Mouse (Mus musculus) CH12.LX (cell line): ENCODE data around the gene Usp36.
"Not testable (repeated sequence)": the region's sequence is repeated elsewhere in the genome, so short reads cannot be mapped to it uniquely, and the experiment has no call there.

Experiments
- BHLHE40 ChIP-seq: IDR thresholded peaks from 2 replicates; pipeline ENCODE4 v1.6.1; 2011; ENCODE audit warnings: mild to moderate bottlenecking, low read depth, low read length, improper control_type of control experiment
- CHD1 ChIP-seq: IDR thresholded peaks from 2 replicates; pipeline ENCODE4 v1.6.1; 2012; ENCODE audit warnings: low read depth, low read length, improper control_type of control experiment, inconsistent platforms
- CHD2 ChIP-seq: IDR thresholded peaks from 2 replicates; pipeline ENCODE4 v1.6.1; 2011; ENCODE audit warnings: low read length, improper control_type of control experiment
- CTCF ChIP-seq, 2 experiments: IDR thresholded peaks in 1 of 2; conservative IDR thresholded peaks in 1 of 2; 2 replicates each; pipeline ENCODE4 v1.5.1; 2011 to 2012; ENCODE audit warnings: low read depth in 2 of 2, low read length in 2 of 2, improper control_type of control experiment in 1 of 2, inconsistent platforms in 1 of 2, mild to moderate bottlenecking in 1 of 2, moderate library complexity in 1 of 2
- ELF1 ChIP-seq: IDR thresholded peaks from 2 replicates; pipeline ENCODE4 v1.6.1; 2014; ENCODE audit warnings: low read depth, mild to moderate bottlenecking, inconsistent platforms, low read length, improper control_type of control experiment
- GABPA ChIP-seq: IDR thresholded peaks from 2 replicates; pipeline ENCODE4 v1.6.1; 2012; ENCODE audit warnings: low read depth, low read length, improper control_type of control experiment, inconsistent platforms; ENCODE audit not compliant: insufficient replicate concordance
- KAT2A ChIP-seq: IDR thresholded peaks from 2 replicates; pipeline ENCODE4 v1.6.1; 2012; ENCODE audit warnings: low read length, improper control_type of control experiment, inconsistent platforms; ENCODE audit not compliant: insufficient replicate concordance
- MAFK ChIP-seq: IDR thresholded peaks from 2 replicates; pipeline ENCODE4 v1.6.1; 2011; ENCODE audit warnings: low read length, improper control_type of control experiment; ENCODE audit not compliant: insufficient replicate concordance
- MEF2A ChIP-seq: IDR thresholded peaks from 2 replicates; pipeline ENCODE4 v1.6.1; 2014; ENCODE audit warnings: low read depth, mild to moderate bottlenecking, inconsistent platforms, low read length, improper control_type of control experiment, borderline replicate concordance
- POLR2A ChIP-seq: IDR thresholded peaks from 2 replicates; pipeline ENCODE4 v1.6.1; 2011; ENCODE audit warnings: low read depth, mild to moderate bottlenecking, improper control_type of control experiment, low read length
- TBP ChIP-seq: conservative IDR thresholded peaks from 2 replicates; pipeline ENCODE4 v1.6.1; 2011; ENCODE audit warnings: low read depth, low read length, improper control_type of control experiment
- USF2 ChIP-seq: conservative IDR thresholded peaks from 2 replicates; pipeline ENCODE4 v1.6.1; 2011; ENCODE audit warnings: low read depth, low read length, improper control_type of control experiment
- ZMIZ1 ChIP-seq: IDR thresholded peaks from 2 replicates; pipeline ENCODE4 v1.6.1; 2012; ENCODE audit warnings: low read depth, mild to moderate bottlenecking, inconsistent platforms, low read length, improper control_type of control experiment

DNA sequence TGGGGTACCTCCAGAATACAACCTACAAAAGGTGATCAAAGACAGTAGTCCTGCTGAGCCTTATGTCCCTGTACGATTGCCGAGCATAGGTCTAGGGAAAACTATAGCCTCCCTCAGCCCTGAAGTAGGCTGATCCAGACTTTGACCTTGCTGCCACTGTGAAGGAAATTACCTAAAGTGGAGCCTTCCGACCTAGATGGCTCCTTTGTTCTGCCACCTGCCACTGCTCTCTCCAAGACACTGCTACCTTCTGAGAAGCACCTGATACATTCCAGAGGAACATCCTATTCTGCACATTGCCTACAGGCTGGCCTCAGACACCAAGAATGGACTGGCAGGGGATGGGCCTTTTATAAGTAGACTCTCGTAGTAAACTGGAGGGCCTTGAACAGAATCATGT lies 13.9 kb upstream of the Usp36 start:
- TF ChIP-seq MAFK; CHD1; TBP; CTCF (conservative IDR thresholded peaks at IDR 0.05 in 1 of 2, IDR thresholded peaks at IDR 0.05 in 1 of 2; ENCODE audit: low read depth in 2 of 2, low read length in 2 of 2); CHD2; GABPA; POLR2A; ZMIZ1; MEF2A; USF2; KAT2A; BHLHE40; ELF1: not testable (repeated sequence)
